Mouse (Mus musculus) skeletal muscle tissue, adult 2 months (tissue): ENCODE data around the gene 1110008P14Rik.
A peak's percentile ranks its signal among the peaks of the same experiment; 100 is the strongest.

Source experiments
- DNase-seq: peaks from one replicate; pipeline ENCODE4 v3.0.0-alpha.2; 2012; ENCODE audit warnings: low read depth, low spot score

1110008P14Rik gene

DNA sequence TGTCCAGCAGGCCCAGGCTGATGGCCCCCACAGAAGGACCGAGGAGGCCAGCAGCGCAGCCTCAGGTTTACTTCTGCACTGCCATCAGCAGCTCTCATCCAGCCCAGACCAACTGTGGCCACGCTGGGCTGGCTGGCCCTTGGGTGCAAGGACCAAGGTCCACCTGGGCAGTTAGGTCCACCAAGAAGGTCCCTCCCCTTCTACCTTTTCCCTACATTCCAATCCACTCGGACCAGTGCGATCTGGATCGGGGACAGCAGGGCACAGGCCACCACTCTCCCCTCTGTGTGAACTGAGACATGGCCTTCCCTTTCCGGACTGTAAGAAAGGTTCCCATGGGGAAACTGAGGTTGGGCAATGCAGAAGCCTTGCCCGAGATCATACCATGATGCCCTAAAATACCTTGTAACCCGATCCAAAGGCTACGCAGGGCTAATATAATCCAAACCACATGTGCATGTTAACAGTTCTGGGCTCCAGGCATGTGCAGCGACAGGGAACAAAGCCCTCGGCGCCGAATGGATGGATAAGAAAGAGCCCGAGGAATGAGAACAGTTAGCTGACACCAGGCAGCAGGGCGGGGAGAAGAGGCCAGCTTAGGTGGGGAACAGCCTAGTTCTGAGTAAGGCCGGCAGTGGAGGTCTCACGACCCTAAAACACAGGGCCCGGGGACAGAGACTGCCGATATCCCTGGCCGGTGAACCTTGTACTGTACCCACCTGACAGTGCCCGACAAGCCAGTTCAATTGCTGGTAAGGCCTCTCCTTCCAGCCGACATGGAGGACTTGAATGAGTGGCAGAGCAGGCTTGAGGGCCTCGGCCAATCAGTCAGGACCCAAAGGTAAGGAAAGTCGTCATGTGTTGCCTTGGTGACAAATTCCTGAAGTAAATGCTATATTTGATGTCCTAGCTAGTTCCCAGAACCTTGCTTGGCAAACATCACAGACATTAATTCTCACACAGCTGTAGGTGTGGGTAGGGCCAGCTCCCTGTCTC lies 27.0 kb upstream of the 1110008P14Rik start:
- DNase-seq: no peak

DNA sequence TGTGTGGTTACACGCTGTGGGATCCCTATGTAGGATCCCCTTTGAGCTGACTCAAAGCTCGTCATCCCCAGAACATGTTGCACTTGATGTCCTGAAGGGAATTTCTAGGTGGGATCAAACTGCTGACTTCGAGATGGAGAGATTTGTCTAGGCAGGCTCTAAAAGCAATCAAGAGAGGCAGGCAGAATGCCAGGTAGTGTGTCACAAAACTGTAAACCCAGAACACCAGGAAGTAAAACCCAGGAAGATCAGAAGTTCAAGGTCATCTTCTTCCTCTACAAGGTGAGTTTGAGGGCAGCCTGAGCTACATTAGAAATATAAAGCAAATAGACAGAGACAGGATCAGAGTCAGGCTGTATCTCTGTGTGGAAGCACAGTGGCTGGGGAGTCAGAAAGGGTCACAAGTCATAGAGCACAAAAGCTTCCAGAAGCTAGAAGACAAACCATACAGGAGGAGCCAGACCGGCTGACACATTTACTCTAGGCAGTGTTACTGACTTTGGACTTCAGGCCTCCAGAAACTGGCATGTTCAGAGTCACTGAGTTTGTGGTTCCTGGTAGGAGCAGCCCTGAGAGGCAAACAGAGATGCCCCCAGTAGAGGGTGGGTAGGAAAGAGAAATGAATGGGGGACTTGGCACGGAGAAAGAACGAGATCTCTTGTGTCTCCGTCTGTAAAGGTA lies 25.5 kb upstream of the 1110008P14Rik start:
- no peak for DNase-seq

DNA sequence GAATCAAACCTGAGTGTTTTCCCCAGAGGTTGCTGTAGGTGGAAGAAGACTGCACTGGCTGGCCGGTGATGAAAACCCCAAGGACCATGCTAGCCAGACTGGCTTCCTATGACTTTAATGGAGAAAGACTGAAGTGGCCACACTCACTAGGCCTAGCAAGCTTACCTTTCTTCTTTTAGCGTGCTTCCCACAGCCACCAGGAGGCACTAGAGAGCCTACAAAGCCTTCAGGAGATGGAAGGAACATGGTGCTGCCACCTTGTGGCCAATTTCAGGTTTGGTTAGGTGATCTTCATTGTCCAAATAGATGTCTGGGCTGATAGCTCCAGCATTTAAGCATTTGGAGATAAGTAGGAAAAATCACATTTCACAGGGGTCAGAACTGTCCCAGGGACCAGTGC lies 22.9 kb upstream of the 1110008P14Rik start:
- peak; percentile 93 for DNase-seq

DNA sequence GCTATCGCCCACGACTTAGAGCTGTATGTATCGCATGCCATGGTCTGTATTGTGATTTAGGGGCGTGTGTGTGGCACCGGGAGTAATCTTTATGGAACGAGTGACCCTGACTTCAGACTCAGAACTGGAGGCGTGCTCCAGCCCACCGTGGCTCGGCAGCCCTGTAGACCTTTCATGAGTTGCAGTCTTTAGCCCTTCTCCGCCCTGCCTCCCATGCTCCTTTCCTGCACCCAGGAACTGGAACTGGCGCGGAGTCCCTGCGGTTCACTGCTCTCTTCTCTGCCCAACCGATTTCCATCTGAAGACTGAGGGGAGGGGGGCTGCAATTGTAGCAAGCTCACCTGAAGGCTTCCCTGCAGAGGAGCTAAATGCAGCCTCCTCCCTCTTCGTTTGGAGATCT lies 15.0 kb upstream of the 1110008P14Rik start:
- no peak for DNase-seq

DNA sequence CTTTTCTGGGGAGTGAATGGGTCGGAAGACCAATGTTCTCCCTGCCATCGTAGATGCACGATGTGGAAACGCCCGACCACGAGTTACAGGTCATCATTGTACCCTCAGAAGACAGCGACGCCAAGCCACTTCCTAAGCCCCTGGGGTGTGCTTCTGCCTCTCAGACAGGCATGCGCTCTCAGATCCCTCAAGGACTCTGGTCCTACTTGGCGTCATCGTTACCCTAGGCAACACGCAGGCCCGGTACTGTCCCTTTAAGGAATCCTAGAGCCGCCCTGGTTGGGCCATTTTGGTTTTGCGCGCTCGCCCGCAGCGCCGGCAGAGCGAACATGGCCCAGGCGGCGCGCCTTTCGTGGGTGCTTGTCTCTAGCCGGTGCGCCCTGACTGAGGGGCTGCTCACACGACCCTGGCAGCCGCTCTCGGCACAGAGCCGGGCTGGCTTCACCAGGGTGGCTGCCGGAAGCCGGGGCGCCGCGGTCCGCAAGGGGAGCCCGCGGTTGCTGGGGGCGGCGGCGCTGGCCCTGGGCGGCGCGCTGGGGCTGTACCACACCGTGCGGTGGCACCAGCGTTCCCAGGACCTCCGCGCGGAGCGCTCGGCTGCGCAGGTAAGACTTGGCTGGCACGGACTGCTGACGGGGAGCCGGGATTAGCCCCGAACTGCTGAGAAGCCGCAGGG lies 14.3 kb upstream of the 1110008P14Rik start:
- peak; percentile 88 for DNase-seq

DNA sequence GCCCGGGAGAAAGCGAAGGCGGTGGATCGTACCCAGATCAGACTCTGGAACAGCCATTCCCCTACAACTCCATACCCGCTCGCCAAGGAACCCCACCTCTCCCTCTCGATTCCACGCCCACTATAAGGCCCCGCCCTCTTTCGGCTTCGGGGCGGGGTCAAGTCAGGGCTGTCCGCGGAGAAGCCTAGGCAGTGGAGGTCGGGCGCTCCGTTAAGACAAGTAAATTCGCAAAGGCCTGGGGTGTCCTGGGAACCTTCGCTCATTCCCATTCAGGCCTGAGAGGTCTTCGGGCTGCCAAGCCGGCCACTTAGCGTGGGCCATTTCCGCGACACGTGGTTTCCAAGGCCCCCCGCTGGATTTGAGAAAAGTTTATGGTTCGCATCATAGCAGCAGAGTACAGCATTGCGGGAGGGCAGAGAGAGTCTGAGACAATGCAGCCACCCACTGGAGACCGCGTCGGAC lies 13.8 kb upstream of the 1110008P14Rik start, which contains the start of gene Ptges2:
Gene Ptges2, plus strand, starts transcription at position 413 of the 462 bp plus-strand sequence.
- DNase-seq: peak; percentile 77

DNA sequence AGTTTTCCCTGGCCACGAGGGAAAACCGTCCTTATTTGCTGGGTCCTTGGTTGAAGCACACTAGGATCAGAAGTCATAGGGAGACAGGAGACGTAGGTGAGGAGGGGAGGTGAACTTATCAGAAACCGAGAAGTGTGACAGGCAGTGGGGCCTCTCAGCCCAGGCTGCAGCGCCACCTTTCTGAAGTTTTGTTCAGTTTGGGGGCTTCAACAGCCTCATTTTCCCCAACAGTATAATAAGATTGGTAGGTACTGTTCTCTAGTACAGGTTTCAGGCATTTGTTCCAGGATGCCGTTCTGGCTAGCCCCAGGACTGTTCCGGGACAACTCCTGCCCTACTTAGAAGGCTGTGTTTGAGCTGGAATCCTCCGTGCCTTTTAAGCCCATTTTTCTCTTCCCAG lies 13.2 kb upstream of the 1110008P14Rik start:
- no peak for DNase-seq

DNA sequence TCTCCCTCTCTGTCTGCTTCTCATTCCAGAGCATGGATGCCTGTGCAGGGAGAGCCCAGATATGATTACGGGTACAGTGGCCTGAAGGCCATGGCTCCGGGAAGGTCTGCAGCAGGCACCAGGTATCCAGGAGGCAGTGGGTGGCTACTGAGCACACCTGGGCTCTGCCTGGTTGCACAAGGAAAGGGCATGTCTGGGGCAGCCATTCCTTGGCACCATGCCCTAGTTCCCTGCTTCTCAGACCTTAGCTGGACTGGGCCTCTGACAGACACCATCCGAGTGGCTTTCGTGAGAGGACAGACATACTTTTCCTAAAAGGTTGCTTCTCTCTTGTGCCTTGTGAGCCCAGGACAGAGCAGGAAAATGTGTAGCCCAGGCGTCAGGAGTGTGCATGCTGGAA lies 10.3 kb upstream of the 1110008P14Rik start:
- DNase-seq: no peak

DNA sequence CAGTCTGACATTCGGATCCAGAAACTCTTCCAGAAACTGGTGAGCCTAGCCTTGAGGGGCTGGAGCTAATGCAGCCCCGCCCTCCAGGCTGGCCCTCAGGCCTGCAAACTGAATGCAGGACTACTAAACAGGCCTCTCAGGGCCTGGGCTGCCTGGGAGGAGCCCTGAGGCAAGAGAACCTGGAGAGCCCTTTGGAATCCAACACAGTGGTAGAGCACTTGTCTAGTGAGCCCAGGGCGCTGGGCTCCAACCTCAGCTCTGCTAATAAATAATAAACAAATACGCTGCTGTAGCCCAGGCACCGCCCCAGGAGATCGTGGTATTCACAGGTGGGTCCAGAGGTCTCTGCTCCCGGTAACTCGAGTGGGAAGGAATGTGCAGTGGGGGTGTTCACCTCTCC lies 9.1 kb upstream of the 1110008P14Rik start:
- no peak for DNase-seq

DNA sequence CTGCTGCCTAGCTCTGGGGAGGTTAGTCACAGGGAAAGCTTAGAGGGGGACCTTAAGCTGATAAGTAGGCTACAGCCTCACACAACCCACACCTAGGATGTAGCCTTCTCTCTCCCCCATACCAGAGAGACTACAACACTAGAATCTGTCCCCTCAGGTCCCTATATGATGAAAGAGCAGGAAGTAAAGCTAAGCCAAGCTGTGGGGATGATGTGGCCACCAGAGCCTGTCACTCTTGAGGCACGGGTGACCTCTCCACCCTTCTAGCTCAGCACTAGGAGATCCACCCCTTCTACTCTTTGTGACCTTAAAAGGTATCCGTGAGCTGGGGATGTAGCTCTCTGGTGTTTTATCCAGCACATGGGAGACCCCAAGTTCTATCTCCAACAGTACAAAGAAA lies 7.4 kb upstream of the 1110008P14Rik start:
- no peak for DNase-seq

DNA sequence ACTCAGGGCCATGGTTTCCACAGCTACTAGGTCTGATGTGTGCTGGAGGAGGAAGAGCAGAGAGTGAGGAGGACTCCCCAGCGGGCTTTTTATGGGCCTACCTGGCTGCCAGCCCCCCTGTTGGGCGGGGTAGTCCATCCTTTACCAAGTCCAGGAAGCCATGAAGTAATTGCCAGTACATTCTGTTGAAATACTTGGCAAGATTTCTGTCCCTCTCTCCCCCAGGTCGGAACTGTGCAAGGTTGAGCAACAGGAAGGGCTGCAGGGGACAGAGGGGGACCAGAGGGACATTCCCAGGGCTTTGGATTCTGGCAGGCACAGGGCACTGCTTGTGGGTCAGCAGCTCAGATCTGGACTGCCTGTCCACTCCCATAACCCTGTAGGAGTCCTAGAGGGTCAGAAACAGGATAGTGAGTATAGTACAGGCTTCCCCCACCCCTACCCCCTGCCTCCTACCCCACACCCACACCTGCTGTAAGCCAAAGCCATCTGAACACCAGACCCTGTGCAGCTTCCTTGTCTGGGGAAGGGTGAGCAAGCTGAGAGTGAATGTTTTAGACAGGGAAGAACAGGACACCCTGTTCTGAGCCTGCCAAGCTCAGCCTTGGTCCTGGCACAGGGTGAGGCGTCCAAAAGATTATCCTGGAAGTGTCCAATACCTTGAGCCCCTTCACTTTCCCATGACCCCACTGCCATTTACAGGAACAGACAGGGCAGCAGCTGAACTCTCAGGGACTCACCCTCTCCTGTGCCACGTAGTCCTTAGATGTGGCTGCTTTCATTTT lies 6.2 kb upstream of the 1110008P14Rik start, which contains the start of gene Lcn2:
Gene Lcn2, minus strand, starts transcription at position 547 of the 785 bp plus-strand sequence.
- DNase-seq: no peak

DNA sequence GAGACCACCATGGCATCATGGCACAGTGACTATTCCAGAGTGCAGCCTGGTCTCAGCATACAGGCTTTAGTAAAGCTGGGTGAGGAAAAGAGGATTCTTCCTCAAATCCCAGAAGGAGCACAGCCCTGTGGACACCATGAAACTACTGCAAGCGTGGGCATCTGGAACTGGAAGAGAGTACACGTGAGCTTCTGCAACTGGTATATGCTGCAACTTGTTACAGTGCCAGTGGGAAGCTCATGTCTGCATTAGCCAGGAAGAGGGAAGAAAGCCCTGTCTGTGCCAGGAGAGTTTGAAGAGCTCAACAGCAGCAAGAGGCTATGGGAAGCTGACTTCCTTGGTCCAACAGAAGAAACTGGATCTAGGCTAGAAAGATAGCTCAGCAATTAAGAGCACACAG lies 951 bp upstream of the 1110008P14Rik start:
- no peak for DNase-seq

DNA sequence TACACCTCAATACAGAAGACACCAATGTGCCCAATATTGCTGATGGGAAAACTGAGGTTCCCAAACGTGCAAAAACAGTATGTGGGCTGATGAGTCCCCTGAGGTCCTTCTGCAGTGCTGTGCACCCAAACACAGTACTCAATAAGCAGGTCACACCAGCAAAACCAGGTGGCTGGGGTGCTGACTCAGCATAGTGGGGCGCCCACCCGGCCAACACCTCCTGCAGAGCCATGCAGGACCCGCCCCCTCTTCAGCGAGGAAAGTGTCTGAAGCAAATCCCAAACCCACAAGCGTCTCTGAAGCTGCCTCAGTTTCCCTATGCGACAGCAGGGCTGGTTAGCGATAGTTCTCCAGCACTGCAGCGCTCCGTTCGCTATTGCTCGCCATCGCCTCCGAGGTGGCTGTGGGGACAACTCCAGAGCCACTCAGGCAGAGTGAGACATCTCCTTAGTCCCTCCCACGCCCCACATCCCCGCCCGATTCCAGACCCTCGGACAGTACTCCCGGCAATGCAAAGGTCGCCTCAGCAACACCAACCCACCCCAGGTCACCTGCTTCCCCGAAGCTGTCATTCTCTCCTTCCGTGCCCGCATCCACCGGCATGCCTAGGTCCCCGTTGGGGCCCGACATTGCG lies 480 bp downstream of the 1110008P14Rik start:
- no peak for DNase-seq

DNA sequence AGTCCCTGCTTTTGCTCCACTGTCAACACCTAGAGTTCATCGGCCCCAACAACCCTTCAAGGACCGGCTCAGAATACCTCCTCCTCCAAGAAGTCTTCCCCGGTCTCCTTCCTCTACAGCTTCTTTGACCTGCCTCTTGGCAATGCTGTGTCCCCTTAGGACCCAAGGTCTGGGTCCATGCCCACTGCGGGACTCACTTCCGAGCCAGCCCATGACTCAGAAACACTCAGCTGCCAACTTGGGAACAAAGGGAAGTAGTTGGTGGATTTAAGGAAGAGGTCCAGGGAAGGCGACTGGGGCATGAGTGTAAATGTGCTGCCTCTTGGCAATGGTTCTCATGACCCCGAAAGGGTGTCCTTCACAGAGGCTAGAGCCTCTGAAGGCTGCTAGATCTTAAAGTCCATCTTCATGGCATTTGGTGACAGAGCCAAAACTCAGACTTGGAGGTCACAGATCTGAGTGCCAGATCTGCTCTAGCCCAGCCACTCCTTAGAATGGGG lies 1.7 kb downstream of the 1110008P14Rik start:
- no peak for DNase-seq

DNA sequence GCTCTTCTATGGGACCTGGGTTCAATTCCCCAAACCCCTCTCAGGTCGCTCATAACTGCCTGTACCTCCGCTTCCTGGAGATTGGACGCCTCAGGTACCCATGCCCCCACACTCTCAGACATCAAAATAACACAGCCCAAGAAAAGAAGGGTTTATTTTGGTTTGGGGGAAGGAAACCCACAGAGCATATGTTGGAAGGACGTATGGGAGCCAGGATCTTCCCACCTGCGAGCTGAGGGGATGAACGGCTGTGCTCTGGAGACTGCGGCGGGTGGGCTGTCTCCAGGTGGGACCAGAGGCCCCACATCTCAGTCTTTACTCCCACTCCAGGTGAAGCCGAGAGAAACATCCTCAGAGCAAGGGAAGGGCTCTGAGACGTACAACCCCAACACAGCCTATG lies 4.8 kb downstream of the 1110008P14Rik start:
- DNase-seq: no peak

DNA sequence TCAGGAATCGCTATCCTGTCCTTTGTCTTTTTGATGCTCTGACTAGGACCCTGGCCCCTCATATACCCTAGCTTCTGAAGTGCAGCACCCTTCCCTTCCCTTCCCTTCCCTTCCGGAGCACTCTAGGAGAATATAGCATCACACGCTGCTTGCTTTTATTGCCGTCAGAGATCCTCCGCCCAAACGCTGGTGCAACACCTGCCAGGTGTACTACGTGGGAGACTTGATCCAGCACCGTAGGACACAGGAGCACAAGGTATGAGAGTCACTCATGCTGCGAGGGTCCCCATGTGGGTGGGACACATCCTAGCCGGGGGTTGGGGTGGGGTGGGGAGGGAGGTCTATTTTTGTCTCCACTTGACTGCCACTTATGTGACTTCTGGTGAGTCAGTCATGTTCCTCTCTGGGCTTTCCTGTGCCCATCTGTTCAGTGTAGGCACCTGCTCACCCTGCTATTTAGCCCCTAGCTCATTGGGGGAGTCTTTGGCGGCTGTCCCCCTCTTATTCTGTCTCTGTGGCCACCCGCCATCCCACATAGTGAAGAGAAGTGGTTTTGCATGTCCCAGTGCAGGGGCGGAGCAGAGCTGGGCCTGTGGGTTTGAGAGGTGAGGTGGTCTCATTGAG lies 6.3 kb downstream of the 1110008P14Rik start:
- no peak for DNase-seq

- DNase-seq: peak; percentile 87
These were observed 7.5 kb downstream of the 1110008P14Rik start for GRCm38 (mm10) chr2:32374191-32374590.

DNA sequence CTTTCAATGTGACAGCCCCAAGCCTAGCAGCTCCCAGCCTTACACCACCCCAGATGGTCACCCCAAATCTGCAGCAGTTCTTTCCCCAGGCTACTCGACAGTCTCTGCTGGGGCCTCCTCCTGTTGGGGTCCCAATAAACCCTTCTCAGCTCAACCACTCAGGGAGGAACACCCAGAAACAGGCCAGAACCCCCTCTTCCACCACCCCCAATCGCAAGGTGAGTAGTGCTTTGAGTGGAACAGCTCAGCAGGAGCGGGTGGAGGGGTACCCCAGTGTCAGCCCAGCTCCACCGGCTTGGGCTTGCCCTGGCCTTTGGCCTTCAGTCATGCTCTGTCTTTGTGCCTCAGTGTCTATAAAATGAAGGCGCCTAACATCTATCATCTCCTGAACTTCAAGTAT lies 14.4 kb downstream of the 1110008P14Rik start:
- DNase-seq: no peak

GRCm38 (mm10) chr2:32364121-32364520 lies 17.6 kb downstream of the 1110008P14Rik start:
- no peak for DNase-seq
